Mouse (Mus musculus): Measurements from ENCODE around the gene Tmem164. TPM values are rescaled to one million over a fixed set of nuclear protein-coding genes. Genes with fewer than 3 reads are reported as not detected.

The Tmem164 gene
- polyA plus RNA-seq, 1 experiment from 2014 or later = 42.9 TPM

DNA sequence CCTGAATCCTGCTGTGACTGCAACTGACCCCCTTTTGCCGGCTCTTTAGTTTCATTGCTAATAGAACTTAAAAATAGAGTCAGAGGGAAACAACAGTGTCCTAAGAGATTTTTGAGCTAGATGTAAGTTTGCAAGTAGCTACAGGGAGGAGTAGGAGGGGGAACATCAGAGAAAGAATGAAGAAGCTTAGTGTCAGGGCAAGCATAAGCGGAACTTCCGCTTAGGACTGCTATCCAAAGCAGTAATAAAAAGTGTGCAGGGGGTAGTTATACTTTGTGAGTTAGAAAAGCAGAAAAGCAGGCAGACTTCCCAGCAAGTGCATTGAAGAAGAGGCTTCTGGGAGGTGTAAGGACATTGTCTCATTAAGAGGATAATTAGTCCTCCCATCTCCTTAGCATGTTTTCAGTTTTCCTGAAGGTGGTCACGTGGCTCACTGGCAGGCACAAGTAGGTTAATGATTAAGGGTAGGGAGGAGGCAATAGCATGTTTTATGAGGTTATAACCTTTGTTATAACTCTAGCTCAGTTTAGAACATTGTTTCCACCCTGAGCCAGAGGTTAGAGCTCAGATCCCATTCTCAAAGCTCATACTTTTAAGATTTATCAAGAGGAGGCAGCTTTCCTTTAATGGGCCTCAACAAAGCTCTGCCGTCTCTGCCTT lies 16.5 kb downstream of the Tmem164 start:
- Histone ChIP-seq H3K9me3 (no peaks in the 10 kb centered on the region), H3K36me3 (peaks cover 10% of the 10 kb centered on the region; the same call in 1 of the 2 replicates), H3K4me3 (no peak overlapping the region), H3K27me3 (ENCODE audit: insufficient read depth, poor library complexity, severe bottlenecking) (peaks cover 59% of the 10 kb centered on the region), H3K27ac (no peak overlapping the region), H3K4me1 (replicated peaks) (no peaks in the 10 kb centered on the region)
- no peak for DNase-seq (ENCODE audit: low spot score)
- 87% methylated on average over 5 of the region's 5 CpGs for WGBS

DNA sequence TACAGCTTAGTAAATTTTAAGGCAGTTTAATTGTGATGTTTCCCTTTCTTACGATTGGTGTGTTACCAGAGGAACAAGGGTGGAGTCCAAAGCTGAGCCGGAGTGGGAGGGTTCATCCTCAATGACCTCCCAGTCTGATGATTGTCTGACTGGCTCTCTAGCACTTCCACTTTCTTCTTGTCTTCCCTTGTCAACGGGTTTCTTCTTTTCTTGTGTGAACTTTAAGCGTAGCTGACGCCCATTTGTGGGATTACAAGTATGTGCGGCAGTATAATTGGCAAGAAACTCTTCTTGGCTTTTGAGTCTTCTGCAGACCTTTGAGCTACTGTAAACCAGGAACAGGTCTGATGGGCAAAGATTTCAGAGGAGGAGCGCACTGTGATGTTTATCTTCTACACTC lies 17.0 kb downstream of the Tmem164 start:
- H3K4me3 ChIP-seq = no peak overlapping the region
- peaks cover 10% of the 10 kb centered on the region; the same call in 1 of the 2 replicates for H3K36me3 ChIP-seq
- H3K27me3 ChIP-seq (ENCODE audit: insufficient read depth, poor library complexity, severe bottlenecking) = peaks cover 61% of the 10 kb centered on the region
- DNase-seq (ENCODE audit: low spot score) = no peak
- WGBS = 89% methylated on average over 7 of the region's 7 CpGs
- no peaks in the 10 kb centered on the region for H3K4me1 ChIP-seq (replicated peaks)
- no peak overlapping the region for H3K27ac ChIP-seq
- no peaks in the 10 kb centered on the region for H3K9me3 ChIP-seq

DNA sequence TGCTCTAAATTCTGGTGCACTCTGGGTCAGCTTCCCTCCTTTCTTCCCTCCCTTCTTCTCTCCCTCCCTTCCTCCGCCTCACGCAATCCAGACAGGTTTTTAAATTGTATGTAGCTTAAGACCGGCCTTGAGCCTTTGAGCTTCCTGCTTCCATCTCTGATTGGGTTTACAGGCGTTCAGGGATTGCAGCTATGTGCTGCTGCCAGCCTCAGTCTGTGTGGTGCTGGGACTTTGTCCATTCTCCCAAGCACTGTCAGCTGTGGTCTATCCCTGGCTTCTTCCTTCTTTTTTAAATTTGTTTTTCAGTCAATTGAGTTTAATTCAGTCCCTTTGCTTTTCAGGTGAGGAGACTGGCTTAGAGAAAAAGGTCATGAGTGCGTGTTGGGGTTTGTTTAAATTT lies 20.9 kb downstream of the Tmem164 start:
- DNase-seq (ENCODE audit: low spot score) = no peak
- Histone ChIP-seq H3K27me3 (ENCODE audit: insufficient read depth, poor library complexity, severe bottlenecking) (peaks cover 63% of the 10 kb centered on the region), H3K27ac (no peak overlapping the region), H3K4me3 (no peak overlapping the region), H3K9me3 (no peaks in the 10 kb centered on the region), H3K4me1 (replicated peaks) (no peaks in the 10 kb centered on the region), H3K36me3 (no peaks in the 10 kb centered on the region)
- WGBS = 84% methylated on average over 5 of the region's 5 CpGs

DNA sequence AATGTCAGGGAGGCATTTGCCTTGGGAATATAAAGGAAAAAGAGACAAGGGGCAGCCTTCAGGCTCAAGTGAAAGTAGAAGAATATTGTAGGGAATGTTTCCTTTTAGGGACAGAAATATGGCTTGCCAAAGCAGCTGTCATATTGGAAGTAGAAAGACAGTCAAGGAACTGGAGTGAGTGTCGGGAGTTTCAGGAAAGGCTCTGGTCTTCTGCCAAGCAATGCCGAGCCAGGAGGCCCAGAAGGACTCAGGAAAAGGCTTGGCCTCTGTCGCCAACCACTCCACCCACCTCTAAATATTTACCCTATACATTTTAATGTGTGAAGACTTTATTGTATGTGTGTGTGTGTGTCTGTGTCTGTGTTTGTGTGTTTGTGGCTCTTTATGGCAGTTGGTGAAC lies 21.4 kb downstream of the Tmem164 start:
- DNase-seq (ENCODE audit: low spot score) = no peak
- H3K9me3 ChIP-seq = no peaks in the 10 kb centered on the region
- WGBS = 72% methylated on average over 3 of the region's 3 CpGs
- H3K27me3 ChIP-seq (ENCODE audit: insufficient read depth, poor library complexity, severe bottlenecking) = peaks cover 62% of the 10 kb centered on the region
- H3K4me3 ChIP-seq = no peak overlapping the region
- no peaks in the 10 kb centered on the region for H3K4me1 ChIP-seq (replicated peaks)
- no peaks in the 10 kb centered on the region for H3K36me3 ChIP-seq
- H3K27ac ChIP-seq = no peak overlapping the region

DNA sequence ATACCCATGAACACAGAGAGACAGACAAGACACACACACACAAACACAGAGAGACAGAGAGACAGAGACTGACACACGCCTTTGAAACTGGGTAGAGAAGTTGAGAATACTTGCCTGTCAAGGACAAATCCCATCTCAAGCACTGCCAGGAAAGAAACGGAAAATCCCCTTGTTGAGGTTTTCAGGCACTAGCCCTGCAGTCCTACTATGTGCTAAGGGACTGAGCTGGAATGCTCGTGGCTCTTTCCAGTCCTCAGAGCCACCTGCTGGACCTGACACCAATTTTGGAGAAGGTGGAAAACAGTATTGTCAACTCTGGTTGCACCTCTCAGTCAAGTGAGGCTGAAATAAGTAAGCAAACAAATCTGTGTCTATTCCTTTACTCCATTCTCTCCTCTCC lies 22.7 kb downstream of the Tmem164 start:
- Histone ChIP-seq H3K4me1 (replicated peaks) (no peaks in the 10 kb centered on the region), H3K27me3 (ENCODE audit: insufficient read depth, poor library complexity, severe bottlenecking) (peaks cover 50% of the 10 kb centered on the region), H3K9me3 (no peaks in the 10 kb centered on the region), H3K27ac (no peak overlapping the region), H3K36me3 (peaks cover 7% of the 10 kb centered on the region; the same call in 1 of the 2 replicates), H3K4me3 (no peak overlapping the region)
- 85% methylated on average over 3 of the region's 3 CpGs for WGBS
- no peak for DNase-seq (ENCODE audit: low spot score)

DNA sequence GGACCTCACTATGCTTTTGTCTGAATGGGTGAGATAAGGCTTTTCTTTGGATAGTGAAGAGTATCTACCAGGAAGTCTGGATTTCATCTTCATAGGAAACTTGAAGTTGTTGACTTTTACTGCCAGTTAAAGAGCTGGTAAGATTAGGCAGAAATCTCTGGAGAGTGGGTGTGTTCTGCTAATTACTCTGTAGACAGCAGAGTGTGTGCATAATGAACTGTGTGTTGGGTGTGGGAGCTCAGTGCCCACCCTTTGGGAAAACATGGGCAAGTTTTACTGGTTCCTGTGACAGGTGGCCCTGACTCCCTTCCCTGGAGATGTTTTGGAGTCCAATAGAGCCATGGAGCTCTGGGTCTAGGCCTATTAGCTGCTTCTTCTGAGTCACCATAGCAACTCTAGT lies 27.1 kb downstream of the Tmem164 start:
- Histone ChIP-seq H3K27me3 (ENCODE audit: insufficient read depth, poor library complexity, severe bottlenecking) (peaks cover 26% of the 10 kb centered on the region), H3K36me3 (peaks cover 7% of the 10 kb centered on the region; the same call in 1 of the 2 replicates), H3K4me3 (no peak overlapping the region), H3K9me3 (no peaks in the 10 kb centered on the region), H3K27ac (no peak overlapping the region), H3K4me1 (replicated peaks) (no peaks in the 10 kb centered on the region)
- DNase-seq (ENCODE audit: low spot score) = no peak

DNA sequence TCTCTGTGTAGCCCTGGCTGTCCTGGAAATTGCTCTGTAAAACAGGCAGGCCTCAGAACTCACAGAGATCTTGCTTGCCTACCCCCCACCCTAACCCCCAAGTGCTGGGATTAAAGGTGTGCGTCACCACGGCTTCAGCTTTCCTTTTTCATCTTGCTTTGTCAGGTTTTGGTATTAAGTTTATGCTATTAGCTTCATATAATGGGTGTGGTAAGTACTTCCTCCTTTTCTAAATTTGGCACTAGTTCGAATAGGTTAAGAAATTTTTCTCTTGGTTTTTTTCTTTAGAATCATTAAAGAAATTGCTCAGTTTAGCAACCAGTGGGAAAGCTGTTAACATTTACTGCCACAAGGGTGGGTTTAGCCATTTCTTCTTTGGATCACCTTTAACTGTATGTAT lies 34.8 kb downstream of the Tmem164 start:
- no peak overlapping the region for H3K27ac ChIP-seq
- H3K4me1 ChIP-seq (replicated peaks) = no peaks in the 10 kb centered on the region
- no peak overlapping the region for H3K4me3 ChIP-seq
- no peak for DNase-seq (ENCODE audit: low spot score)
- peaks cover 15% of the 10 kb centered on the region for H3K27me3 ChIP-seq (ENCODE audit: insufficient read depth, poor library complexity, severe bottlenecking)
- no peaks in the 10 kb centered on the region for H3K36me3 ChIP-seq
- WGBS = 89% methylated on average over 3 of the region's 3 CpGs
- H3K9me3 ChIP-seq = no peaks in the 10 kb centered on the region

DNA sequence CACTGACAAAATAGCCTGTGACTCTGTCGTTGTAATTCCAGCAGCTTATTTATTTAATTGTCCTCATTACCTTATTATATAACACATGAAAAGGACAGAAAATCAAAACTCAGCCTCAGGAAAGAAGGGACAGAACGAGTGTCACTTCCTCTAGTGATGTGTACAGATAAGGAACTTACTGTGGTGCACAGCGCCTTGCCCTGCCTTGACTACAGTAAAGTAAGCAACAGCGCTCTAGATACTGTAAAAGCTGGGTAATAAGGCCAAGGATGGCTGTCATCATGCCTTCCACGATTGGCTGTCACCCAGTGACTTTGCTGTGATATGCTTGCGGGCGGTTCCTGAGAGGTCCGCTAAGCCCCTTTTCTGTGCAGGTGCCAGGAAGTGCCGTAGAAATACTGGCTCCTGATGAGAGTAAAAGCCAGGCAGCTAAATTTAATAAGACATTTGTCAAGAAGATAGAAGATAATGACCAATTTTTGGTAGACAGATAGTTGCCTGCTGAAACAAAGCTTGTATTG lies 36.8 kb downstream of the Tmem164 start:
- H3K27me3 ChIP-seq (ENCODE audit: insufficient read depth, poor library complexity, severe bottlenecking) = peaks cover 21% of the 10 kb centered on the region
- H3K4me3 ChIP-seq = no peak overlapping the region
- H3K9me3 ChIP-seq = no peaks in the 10 kb centered on the region
- 91% methylated on average over 9 of the region's 9 CpGs for WGBS
- no peak overlapping the region for H3K27ac ChIP-seq
- no peaks in the 10 kb centered on the region for H3K36me3 ChIP-seq
- H3K4me1 ChIP-seq (replicated peaks) = no peaks in the 10 kb centered on the region
- DNase-seq (ENCODE audit: low spot score) = no peak

DNA sequence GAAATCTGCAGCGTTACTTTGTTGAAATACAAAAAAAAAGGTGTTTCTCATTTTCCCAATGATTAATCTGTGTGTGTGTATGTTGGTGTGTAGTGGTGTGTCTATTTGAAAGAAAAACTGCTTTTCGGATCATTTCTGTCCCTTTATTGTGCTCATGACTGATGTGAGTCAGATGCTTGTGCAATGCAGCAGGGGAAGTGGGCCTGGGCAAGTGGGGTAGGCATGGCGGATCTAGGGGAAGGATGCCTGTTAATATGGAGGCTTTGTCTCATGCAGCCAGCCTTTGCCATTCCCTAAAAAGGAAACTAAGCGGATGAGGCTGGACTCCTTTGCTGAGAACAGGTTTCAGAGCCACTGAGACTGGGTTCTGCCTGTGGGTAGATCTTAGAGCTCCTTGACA lies 37.6 kb downstream of the Tmem164 start:
- Histone ChIP-seq H3K27ac (no peak overlapping the region), H3K9me3 (no peaks in the 10 kb centered on the region), H3K4me1 (replicated peaks) (no peaks in the 10 kb centered on the region), H3K4me3 (no peak overlapping the region), H3K27me3 (ENCODE audit: insufficient read depth, poor library complexity, severe bottlenecking) (peaks cover 21% of the 10 kb centered on the region), H3K36me3 (no peaks in the 10 kb centered on the region)
- WGBS = 89% methylated on average over 4 of the region's 4 CpGs
- no peak for DNase-seq (ENCODE audit: low spot score)

DNA sequence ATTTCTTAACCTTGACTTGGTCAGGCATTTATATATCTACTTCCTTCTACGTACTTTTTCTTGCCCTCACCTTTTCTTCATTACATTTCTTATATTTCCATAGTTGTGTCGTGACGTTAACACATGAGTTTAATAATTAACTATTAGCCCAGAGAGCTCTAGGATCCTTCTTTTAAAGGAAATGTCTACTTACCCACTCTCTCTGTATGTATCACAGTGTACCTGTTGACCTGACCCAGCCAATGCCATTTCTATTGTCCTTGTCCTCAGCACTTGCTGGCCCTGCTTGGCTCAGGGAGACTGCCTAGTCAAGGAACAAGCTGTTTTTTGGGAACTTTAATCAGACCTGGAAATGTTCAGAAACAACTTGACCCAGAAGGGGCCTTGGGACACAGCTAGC lies 40.7 kb downstream of the Tmem164 start:
- Histone ChIP-seq H3K27me3 (ENCODE audit: insufficient read depth, poor library complexity, severe bottlenecking) (peaks cover 33% of the 10 kb centered on the region), H3K9me3 (no peaks in the 10 kb centered on the region), H3K4me3 (no peak overlapping the region), H3K4me1 (replicated peaks) (no peaks in the 10 kb centered on the region), H3K27ac (no peak overlapping the region), H3K36me3 (no peaks in the 10 kb centered on the region)
- WGBS = 95% methylated on average over 3 of the region's 3 CpGs
- DNase-seq (ENCODE audit: low spot score) = no peak

DNA sequence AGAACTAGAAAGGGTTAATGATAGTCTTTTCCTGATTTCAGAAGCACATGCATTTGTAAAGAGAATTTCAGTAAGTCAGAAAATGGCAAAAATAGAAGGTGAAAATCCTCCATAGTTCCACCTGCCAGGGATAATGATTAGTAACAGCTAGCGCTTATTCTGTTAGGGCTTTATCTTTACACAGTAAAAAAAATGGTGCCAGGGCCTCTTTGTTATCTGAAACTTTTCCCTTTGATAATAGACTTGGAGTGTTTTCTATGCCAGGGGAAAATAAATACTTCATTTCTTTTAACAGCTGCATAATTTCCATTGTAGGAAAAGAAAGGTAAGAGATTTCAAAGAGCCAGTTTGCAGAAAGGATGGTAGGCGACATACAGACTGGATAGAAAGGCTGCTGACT lies 43.0 kb downstream of the Tmem164 start:
- H3K9me3 ChIP-seq = no peaks in the 10 kb centered on the region
- H3K4me1 ChIP-seq (replicated peaks) = no peaks in the 10 kb centered on the region
- WGBS = 94% methylated on average over 2 of the region's 2 CpGs
- H3K27me3 ChIP-seq (ENCODE audit: insufficient read depth, poor library complexity, severe bottlenecking) = peaks cover 44% of the 10 kb centered on the region
- H3K27ac ChIP-seq = no peak overlapping the region
- no peaks in the 10 kb centered on the region for H3K36me3 ChIP-seq
- no peak for DNase-seq (ENCODE audit: low spot score)
- H3K4me3 ChIP-seq = no peak overlapping the region

DNA sequence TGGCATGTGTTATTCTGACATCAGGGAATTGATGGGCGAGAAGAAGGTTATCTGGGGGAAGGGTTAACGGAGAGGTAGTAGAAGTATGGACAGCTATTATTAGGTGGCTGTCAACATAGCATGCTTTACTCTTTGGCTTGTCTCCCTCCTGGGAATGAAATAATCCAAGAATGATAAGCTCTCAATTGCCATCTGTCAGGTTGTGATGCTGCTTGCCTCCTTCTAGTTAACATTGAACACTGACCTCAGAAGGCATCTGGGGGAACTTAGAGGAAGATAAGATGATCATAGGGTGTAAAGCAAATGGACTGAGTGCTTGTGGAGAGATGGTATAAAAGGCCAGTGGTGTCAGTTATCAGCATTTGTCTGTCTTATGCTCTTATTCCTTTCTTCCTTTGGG lies 44.4 kb downstream of the Tmem164 start:
- 63% methylated on average over 2 of the region's 2 CpGs for WGBS
- no peaks in the 10 kb centered on the region for H3K4me1 ChIP-seq (replicated peaks)
- H3K27me3 ChIP-seq (ENCODE audit: insufficient read depth, poor library complexity, severe bottlenecking) = peaks cover 41% of the 10 kb centered on the region
- H3K9me3 ChIP-seq = no peaks in the 10 kb centered on the region
- H3K4me3 ChIP-seq = no peak overlapping the region
- DNase-seq (ENCODE audit: low spot score) = no peak
- no peaks in the 10 kb centered on the region for H3K36me3 ChIP-seq
- no peak overlapping the region for H3K27ac ChIP-seq

DNA sequence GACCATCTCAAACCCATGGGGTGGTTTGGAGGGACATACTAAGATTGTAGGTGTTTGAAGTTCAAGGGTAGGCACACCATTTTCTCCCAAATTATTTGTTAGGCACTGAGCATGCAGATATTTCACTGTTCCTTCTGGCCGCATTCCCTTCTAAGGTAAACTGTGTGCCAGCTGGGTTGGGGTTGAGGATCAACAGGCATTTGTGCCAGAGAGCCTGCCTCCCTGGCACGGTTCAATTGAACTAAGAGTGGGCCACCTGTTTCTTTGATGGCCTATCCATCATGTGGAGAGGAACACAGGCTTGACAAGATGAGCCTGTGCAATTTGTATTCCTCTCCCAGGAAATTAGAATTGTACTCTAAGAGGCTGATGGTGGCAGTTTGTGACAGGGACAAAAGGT lies 45.1 kb downstream of the Tmem164 start:
- H3K36me3 ChIP-seq = no peaks in the 10 kb centered on the region
- WGBS = 88% methylated on average over 2 of the region's 2 CpGs
- no peak overlapping the region for H3K4me3 ChIP-seq
- H3K27me3 ChIP-seq (ENCODE audit: insufficient read depth, poor library complexity, severe bottlenecking) = peaks cover 43% of the 10 kb centered on the region
- DNase-seq (ENCODE audit: low spot score) = no peak
- H3K9me3 ChIP-seq = no peaks in the 10 kb centered on the region
- H3K27ac ChIP-seq = no peak overlapping the region
- H3K4me1 ChIP-seq (replicated peaks) = peaks cover 6% of the 10 kb centered on the region; the same call in 1 of the 2 replicates

DNA sequence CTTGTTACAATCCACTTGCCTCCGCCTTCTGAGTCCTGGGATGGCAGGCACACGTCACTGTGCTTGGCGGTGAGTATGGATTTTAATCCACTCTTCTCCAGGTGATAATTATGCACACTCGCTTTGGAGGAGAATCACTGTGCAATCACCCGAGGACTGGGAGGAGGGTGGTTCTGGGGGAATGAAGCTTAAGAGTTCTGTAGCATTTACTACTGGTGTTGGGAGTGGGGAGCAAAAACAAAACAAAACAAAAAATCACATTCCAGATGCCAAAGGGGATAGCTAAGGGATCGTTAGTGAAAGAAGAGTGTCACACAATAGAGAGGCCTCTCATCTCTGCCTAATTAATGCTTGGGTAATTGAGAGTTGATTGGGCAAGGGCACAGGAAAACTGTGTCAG lies 46.6 kb downstream of the Tmem164 start:
- no peak for DNase-seq (ENCODE audit: low spot score)
- Histone ChIP-seq H3K36me3 (no peaks in the 10 kb centered on the region), H3K4me1 (replicated peaks) (peaks cover 20% of the 10 kb centered on the region), H3K27me3 (ENCODE audit: insufficient read depth, poor library complexity, severe bottlenecking) (peaks cover 48% of the 10 kb centered on the region), H3K27ac (no peak overlapping the region), H3K9me3 (no peaks in the 10 kb centered on the region), H3K4me3 (no peak overlapping the region)
- WGBS = 77% methylated on average over 6 of the region's 6 CpGs

Data from hindbrain, embryonic 10.5 days (tissue).